Mouse (Mus musculus) intestine, embryonic 15.5 days (tissue): ENCODE data around the gene Depdc7. TPM values are rescaled to one million over a fixed set of nuclear protein-coding genes. Genes with fewer than 3 reads are reported as not detected.
A peak's percentile ranks its signal among the peaks of the same experiment; 100 is the strongest.

ENCODE experiments used
- ATAC-seq: fragments of 200-750 bp; cut with Nextera tagmentation; 2 replicates; pipeline ENCODE4 v1.8.0; 2017; ENCODE audit warnings: moderate TSS enrichment, moderate library complexity
- H3K27ac ChIP-seq: fragments of 300-500 bp; sonication (generic); 2 replicates; pipeline ENCODE4 v1.5.1; 2015; ENCODE audit warnings: mild to moderate bottlenecking, inconsistent platforms
- H3K27me3 ChIP-seq: fragments of 300-500 bp; sonication (generic); replicated peaks from 2 replicates; pipeline ENCODE4 v1.6.1; 2015; ENCODE audit warnings: inconsistent platforms
- H3K36me3 ChIP-seq: fragments of 300-500 bp; sonication (generic); 2 replicates; pipeline ENCODE4 v1.6.1; 2015; ENCODE audit warnings: inconsistent platforms
- H3K4me1 ChIP-seq: fragments of 300-500 bp; sonication (generic); replicated peaks from 2 replicates; pipeline ENCODE4 v1.6.1; 2015; ENCODE audit warnings: inconsistent platforms
- H3K4me2 ChIP-seq: fragments of 300-500 bp; sonication (generic); replicated peaks from 2 replicates; pipeline ENCODE4 v1.6.1; 2015; ENCODE audit warnings: mild to moderate bottlenecking, inconsistent platforms
- H3K4me3 ChIP-seq: fragments of 300-500 bp; sonication (generic); replicated peaks from 2 replicates; pipeline ENCODE4 v1.5.1; 2015; ENCODE audit warnings: inconsistent platforms
- H3K9ac ChIP-seq: fragments of 300-500 bp; sonication (generic); 2 replicates; pipeline ENCODE4 v1.6.1; 2015; ENCODE audit warnings: inconsistent platforms
- H3K9me3 ChIP-seq: fragments of 300-500 bp; sonication (generic); 2 replicates; pipeline ENCODE4 v1.6.1; 2016; ENCODE audit warnings: inconsistent platforms
- WGBS: fragments of 180-500 bp; shearing (Covaris S2); methylation state at CpG from one replicate; pipeline ENCODE4 v1.1.7; 2015; 5-methylcytosine and 5-hydroxymethylcytosine counted together
- polyA plus RNA-seq: library from polyadenylated mRNA; unstranded; fragments of >200 nt; fragmentation: Nextera tagmentation; extraction: Ambion mirVana; gene quantifications from 2 replicates; pipeline ENCODE4 v1.2.1, GENCODE M21; 2015

The Depdc7 gene
- polyA plus RNA-seq, 1 experiment from 2014 or later = 36.2 TPM

DNA sequence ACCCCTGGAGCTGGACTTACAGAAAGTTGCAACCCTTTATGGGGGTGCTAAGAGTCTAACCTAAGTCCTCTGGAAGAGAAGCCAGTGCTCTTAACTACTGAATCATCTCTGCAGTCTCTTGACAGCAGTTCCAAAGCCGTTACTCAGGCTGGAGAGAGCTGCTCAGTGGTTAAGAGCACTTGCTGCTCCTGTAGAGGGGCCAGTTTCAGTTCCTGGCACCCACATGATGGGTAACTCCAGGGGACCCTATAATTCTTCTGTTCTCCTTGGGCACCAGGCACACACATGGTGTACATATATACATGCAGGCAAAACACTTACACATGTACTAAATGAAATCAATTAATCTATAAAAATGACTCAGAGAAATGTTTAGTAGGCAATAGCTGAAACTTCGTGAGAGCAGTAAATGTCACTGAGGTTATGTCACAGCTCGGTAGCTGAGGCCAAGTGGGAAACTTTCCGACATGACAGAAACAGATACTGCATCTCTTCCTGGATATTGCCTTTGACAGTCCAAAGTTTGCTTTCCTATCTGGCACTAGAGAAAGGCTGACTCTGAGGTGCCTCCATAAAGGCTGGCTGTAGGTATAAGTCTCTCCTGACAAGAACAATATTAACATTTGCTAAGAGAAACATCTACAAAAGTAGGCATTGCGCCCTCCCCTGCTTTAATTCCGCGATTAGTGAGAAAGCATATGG, 2.3 kb downstream of the Depdc7 start:
- H3K4me3 ChIP-seq = no peak overlapping the region
- peak; percentile 37 for ATAC-seq
- WGBS = 44% methylated on average over 7 of the region's 7 CpGs

DNA sequence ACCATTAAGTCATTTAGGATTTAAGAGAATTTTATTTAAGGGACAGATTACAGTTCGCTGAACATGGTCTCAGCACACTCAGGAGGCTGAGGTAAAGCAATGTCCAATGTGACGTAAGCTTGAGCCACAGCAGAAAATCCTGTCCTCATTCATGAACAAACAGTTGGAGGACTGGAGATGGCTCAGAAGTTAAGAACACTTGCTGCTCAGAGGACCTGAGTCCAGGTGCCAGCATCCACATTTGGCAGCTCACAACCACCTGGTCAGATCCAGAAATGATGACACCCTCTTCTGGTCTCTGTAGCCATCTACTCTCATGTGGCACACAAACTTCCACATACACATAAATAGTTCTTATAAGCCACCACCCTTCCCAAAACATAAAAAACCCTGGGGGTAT, 3.0 kb downstream of the Depdc7 start:
- H3K9me3 ChIP-seq = no peaks in the 10 kb centered on the region
- H3K4me3 ChIP-seq = no peak overlapping the region
- no peak overlapping the region for H3K4me2 ChIP-seq
- 92% methylated on average over 2 of the region's 2 CpGs for WGBS
- H3K27me3 ChIP-seq = no peaks in the 10 kb centered on the region
- H3K9ac ChIP-seq = no peak overlapping the region
- ATAC-seq = no peak
- H3K36me3 ChIP-seq = no peaks in the 10 kb centered on the region
- no peak overlapping the region for H3K27ac ChIP-seq
- H3K4me1 ChIP-seq = peaks cover 15% of the 10 kb centered on the region

More for the DNA sequence above, 2.3 kb downstream of the Depdc7 start:
- Histone ChIP-seq H3K4me2 (peak overlapping the region; percentile 91), H3K9me3 (no peaks in the 10 kb centered on the region), H3K4me1 (peaks cover 15% of the 10 kb centered on the region), H3K27me3 (no peaks in the 10 kb centered on the region), H3K36me3 (no peaks in the 10 kb centered on the region), H3K9ac (no peak overlapping the region), H3K27ac (peak overlapping the region; percentile 23)

DNA sequence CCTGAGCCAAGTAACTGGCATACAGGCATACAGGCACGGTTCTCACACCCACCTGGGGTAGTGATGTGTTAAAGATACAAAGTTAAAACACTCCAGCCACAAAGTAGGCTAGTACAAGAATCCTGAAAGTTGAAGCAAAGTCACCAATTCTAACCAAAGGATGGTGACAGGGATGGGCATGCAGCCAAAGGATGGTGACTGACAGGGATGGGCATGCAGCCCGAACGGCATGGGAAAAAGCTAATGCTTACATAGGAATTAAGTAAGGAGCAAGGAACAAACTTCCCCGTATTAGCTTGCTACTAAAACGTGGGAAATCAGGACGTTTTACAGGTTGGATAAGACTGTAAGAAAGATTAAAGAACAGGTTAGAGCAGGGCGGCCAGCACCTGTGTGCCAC, 6.4 kb downstream of the Depdc7 start:
- H3K27ac ChIP-seq = no peak overlapping the region
- WGBS = 60% methylated on average over 7 of the region's 7 CpGs
- no peak for ATAC-seq

DNA sequence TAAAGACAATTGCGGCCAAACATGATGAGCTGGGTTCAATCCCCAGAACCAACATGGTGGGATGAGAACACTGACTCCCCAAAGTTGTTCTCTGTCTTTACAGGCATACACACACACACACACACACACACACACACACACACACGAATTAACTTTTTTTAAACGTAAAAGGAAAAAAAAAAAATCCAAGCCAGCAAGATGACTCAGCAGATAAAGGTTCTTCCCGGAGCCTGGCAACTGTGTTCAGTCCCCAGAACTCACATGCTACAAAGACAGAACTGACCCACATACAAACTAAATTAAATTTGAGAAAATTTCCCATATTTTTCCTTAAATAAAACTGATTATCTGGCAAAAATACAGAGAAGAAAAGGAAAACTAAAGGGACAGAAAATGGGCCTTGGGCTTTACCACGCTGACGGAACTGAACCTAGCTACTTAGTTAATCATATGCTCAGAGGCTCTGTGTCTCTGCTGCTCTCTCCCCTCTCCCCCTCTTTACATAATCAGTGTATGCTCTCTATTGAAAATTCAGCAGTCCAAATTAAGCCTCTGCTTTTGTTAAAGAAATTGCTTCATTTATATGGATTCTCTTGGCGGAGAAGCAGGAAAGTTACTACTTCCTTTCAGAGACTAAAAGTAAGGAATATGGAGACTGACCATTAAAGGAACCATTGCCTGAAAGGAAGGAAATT, 10.0 kb downstream of the Depdc7 start:
- no peaks in the 10 kb centered on the region for H3K9me3 ChIP-seq
- no peak for ATAC-seq
- H3K4me2 ChIP-seq = no peak overlapping the region
- no peaks in the 10 kb centered on the region for H3K27me3 ChIP-seq
- no peak overlapping the region for H3K4me3 ChIP-seq
- no peak overlapping the region for H3K9ac ChIP-seq
- H3K4me1 ChIP-seq = no peaks in the 10 kb centered on the region
- H3K36me3 ChIP-seq = no peaks in the 10 kb centered on the region
- WGBS = 64% methylated on average over 7 of the region's 7 CpGs
- H3K27ac ChIP-seq = no peak overlapping the region

More for the DNA sequence above, 6.4 kb downstream of the Depdc7 start:
- Histone ChIP-seq H3K9me3 (no peaks in the 10 kb centered on the region), H3K9ac (no peak overlapping the region), H3K36me3 (no peaks in the 10 kb centered on the region), H3K4me3 (no peak overlapping the region), H3K4me2 (no peak overlapping the region), H3K4me1 (peaks cover 9% of the 10 kb centered on the region), H3K27me3 (no peaks in the 10 kb centered on the region)

DNA sequence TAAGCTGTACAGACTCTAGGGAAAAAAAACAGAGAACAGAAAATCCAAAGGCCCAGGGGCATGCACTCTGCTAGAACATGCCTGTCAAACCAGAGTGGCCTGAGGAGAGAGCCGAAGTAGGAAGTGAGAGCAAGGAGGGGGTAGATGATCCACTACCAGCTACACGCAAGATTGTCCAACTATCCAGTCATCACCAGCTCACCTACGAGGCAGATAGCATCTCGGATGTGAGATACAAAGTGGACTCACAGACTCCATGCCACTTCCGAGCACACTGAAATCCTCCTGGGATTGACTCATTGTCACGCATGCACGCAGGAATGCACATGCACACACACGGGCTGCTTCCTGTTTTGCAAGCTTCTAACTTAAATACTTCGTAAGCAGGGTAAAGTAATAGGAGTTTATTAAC, 10.6 kb downstream of the Depdc7 start:
- ATAC-seq = no peak
- WGBS = 80% methylated on average over 9 of the region's 9 CpGs
- H3K27ac ChIP-seq = no peak overlapping the region

DNA sequence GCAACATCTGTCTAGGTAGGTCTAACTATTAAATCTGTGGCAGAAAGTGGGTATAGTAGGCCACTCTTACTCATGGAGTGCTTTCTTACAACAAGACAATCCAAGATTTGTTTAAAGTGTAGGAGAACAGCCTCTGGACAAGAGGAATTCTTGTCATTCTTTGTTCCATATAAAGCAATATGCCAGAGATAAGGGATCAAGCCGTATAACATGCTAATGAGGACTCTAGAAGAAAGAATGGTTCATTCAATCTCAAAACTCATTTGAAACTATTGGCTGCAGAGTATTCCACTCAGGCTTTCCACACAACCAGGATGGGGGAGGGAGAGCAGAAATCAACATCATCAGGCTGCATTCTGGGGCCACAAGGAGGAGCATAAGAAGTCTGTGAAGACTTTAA, 15.3 kb downstream of the Depdc7 start:
- Histone ChIP-seq H3K27ac (no peak overlapping the region), H3K4me2 (no peak overlapping the region), H3K36me3 (no peaks in the 10 kb centered on the region), H3K4me3 (no peak overlapping the region), H3K9me3 (no peaks in the 10 kb centered on the region), H3K4me1 (no peaks in the 10 kb centered on the region), H3K9ac (no peak overlapping the region), H3K27me3 (no peaks in the 10 kb centered on the region)
- 30% methylated on average over 1 of the region's 1 CpGs for WGBS
- no peak for ATAC-seq

More for the DNA sequence above, 10.6 kb downstream of the Depdc7 start:
- Histone ChIP-seq H3K4me3 (no peak overlapping the region), H3K36me3 (no peaks in the 10 kb centered on the region), H3K9me3 (no peaks in the 10 kb centered on the region), H3K9ac (no peak overlapping the region), H3K4me1 (no peaks in the 10 kb centered on the region), H3K27me3 (no peaks in the 10 kb centered on the region), H3K4me2 (no peak overlapping the region)

- Histone ChIP-seq H3K36me3 (no peaks in the 10 kb centered on the region), H3K27me3 (no peaks in the 10 kb centered on the region), H3K9ac (no peak overlapping the region), H3K4me3 (no peak overlapping the region), H3K27ac (no peak overlapping the region), H3K9me3 (no peaks in the 10 kb centered on the region), H3K4me2 (no peak overlapping the region), H3K4me1 (no peaks in the 10 kb centered on the region)
- WGBS = 53% methylated on average over 3 of the region's 3 CpGs
- no peak for ATAC-seq
Observed at GRCm38 (mm10) chr2:104722021-104722420, 20.7 kb downstream of the Depdc7 start.

- ATAC-seq = no peak
- H3K27me3 ChIP-seq = no peaks in the 10 kb centered on the region
- H3K4me2 ChIP-seq = no peak overlapping the region
- H3K4me1 ChIP-seq = no peaks in the 10 kb centered on the region
- H3K27ac ChIP-seq = no peak overlapping the region
- H3K9ac ChIP-seq = no peak overlapping the region
- H3K36me3 ChIP-seq = no peaks in the 10 kb centered on the region
- H3K9me3 ChIP-seq = no peaks in the 10 kb centered on the region
- WGBS = 86% methylated on average over 4 of the region's 4 CpGs
- H3K4me3 ChIP-seq = no peak overlapping the region
Observed at GRCm38 (mm10) chr2:104717827-104718226, 24.9 kb downstream of the Depdc7 start.

DNA sequence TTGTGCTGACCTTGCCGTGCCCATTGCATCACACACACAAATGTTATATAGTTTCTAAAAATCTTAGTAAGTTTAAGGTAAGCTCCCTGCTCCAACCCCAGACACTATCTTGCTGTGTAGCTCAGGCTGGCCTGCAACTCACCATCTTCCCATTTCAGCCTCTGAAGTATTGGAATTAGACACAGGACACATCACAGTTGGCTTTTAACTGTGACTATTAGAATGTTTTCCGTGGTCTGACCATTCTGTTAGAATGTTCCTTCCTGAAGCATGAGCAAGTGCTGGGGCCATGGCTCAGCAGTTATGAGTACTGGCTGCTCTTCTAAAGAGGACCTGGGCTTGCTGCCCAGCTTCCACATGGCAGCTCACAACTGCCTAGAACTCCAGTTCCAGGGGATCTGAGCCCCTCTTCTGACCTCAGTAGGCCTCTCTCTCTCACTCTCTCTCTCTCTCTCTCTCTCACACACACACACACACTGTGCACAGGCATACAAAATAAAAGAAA, 25.4 kb downstream of the Depdc7 start:
- Histone ChIP-seq H3K4me3 (no peak overlapping the region), H3K9me3 (no peaks in the 10 kb centered on the region), H3K27me3 (no peaks in the 10 kb centered on the region), H3K27ac (no peak overlapping the region), H3K4me2 (no peak overlapping the region), H3K36me3 (no peaks in the 10 kb centered on the region), H3K9ac (no peak overlapping the region), H3K4me1 (no peaks in the 10 kb centered on the region)
- 81% methylated on average over 2 of the region's 2 CpGs for WGBS
- no peak for ATAC-seq

GRCm38 (mm10) chr2:104716279-104716678, 26.4 kb downstream of the Depdc7 start, which contains the start of gene Pin1rt1:
Pin1rt1 (minus strand) TSS chr2:104716379.
- H3K9ac ChIP-seq = no peak within 1 kb of the TSS
- H3K4me2 ChIP-seq = no peak within 1 kb of the TSS
- no peak within 1 kb of the TSS for H3K4me3 ChIP-seq
- H3K9me3 ChIP-seq = no peaks in the 10 kb centered on the region
- H3K36me3 ChIP-seq = no peaks in the 10 kb centered on the region
- WGBS = 90% methylated on average over 4 of the region's 4 CpGs
- no peak within 1 kb of the TSS for H3K27ac ChIP-seq
- H3K27me3 ChIP-seq = no peaks in the 10 kb centered on the region
- no peak for ATAC-seq
- 0 out of 2 replicates have a peak, but pooled peaks cover under 1% of the 10 kb centered on the region for H3K4me1 ChIP-seq

DNA sequence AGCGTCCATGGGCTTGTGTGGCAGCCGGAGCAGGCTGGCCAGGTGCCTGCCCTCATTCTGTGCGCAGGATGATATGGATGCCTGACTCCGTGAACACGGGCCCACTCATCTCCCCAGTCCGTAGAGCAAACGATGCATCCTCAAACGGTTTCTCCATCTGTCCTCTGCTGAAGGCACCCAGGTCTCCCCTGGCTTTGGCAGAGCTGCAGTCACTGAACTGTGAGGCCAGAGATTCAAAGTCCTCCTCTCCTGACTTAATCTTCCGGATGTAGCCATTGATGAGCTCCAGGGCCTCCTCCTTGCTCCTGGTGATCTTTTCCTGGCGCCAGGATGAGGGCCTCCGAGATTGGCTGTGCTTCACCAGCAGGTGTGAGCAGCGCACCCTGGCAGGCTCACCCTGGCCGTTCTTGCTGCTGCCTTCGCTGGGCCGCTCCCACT, 28.4 kb downstream of the Depdc7 start:
- Histone ChIP-seq H3K27me3 (no peaks in the 10 kb centered on the region), H3K4me1 (0 out of 2 replicates have a peak, but pooled peaks cover 5% of the 10 kb centered on the region), H3K36me3 (no peaks in the 10 kb centered on the region), H3K4me3 (no peak overlapping the region), H3K4me2 (no peak overlapping the region; the same call in 1 of the 2 replicates), H3K9ac (no peak overlapping the region), H3K27ac (no peak overlapping the region), H3K9me3 (no peaks in the 10 kb centered on the region)
- WGBS = 48% methylated on average over 15 of the region's 15 CpGs
- no peak for ATAC-seq

DNA sequence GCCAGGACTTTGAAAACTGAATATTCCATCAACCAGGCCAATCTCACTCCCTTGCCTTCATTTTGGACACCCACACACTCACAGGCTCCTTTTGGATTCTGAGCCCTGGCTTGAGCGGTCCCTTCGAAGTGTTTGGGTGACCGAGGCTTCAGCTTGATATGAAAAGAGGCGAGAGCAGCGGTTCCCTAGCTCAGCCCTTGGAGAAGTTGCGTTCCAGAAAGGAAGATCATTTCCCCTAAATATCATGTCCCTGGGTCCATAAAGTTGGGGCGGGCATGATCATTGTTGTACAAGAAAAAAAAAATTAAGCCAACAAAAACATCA, 30.2 kb downstream of the Depdc7 start:
- H3K4me1 ChIP-seq = 0 out of 2 replicates have a peak, but pooled peaks cover 5% of the 10 kb centered on the region
- peak overlapping the region; percentile 66 for H3K9ac ChIP-seq
- H3K27me3 ChIP-seq = no peaks in the 10 kb centered on the region
- H3K27ac ChIP-seq = peak overlapping the region; percentile 71; the same call in 1 of the 2 replicates
- 3% methylated on average over 7 of the region's 7 CpGs for WGBS
- H3K36me3 ChIP-seq = no peaks in the 10 kb centered on the region
- H3K4me3 ChIP-seq = peak overlapping the region; percentile 72
- ATAC-seq = no peak; the same call in 1 of the 2 replicates
- H3K9me3 ChIP-seq = no peaks in the 10 kb centered on the region
- H3K4me2 ChIP-seq = peak overlapping the region; percentile 76
